Mouse (Mus musculus): Measurements from ENCODE around the gene Fgfr2.

Gene Fgfr2

DNA sequence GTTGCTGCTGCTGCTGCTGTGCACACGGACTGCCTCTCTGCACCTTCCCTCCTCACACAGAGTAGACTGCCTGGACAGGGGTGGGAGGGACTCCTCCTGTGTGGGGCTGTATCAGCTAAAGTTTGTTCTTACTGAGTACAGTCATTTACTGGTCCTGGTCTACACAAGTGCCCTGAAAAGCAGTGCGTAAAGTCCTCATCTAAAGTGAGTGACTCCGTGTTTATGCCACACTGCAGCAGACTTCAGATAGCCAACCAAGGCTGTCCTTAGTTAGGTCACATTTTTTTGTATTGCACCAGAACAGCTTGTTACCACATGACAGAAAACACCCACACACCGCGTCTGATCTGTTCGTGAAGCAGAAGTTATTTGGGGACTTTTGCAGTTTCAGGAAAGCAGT, 2230.2 kb downstream of the Fgfr2 start:
- DNase-seq (ENCODE audit: low read depth): no peak

DNA sequence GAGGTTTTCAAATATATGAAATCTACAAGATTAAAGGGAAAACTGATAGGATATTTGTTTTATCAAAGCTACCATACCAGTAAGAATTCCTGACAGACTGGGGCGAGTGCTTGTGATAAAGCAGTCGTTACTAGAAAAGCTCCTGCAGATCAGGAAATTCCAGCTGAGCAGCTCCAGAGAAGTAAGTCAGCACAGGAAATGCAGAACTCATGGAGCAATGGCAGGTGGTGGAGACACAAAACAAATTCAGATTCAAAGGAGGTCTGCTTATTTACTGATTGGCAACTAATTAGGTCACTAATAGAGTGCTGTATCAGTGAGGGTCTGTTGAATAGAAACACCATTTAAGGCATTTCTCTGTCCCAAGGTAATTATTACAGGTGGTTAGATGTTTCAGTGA, 2232.3 kb downstream of the Fgfr2 start:
- DNase-seq (ENCODE audit: low read depth): no peak

DNA sequence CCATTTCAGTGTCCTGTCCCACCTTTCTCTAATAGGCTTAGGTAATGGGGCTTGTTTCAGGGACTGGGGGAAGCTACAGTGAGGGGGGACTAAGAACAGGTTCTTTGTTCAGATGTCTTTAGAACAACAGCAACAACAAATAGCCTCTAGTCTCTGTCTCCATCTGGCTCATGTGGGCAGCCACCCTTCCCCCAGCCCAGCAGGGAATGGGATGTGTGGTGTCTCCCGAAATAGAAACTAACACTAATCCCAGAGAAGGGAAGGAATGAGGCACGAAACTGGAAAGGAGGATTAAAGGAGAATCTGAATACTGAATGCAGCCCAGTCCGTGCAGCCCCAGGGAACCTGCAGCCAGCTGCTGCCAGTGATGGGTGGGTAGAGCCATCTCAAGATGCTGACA, 2235.2 kb downstream of the Fgfr2 start:
- no peak for DNase-seq (ENCODE audit: low read depth)

DNA sequence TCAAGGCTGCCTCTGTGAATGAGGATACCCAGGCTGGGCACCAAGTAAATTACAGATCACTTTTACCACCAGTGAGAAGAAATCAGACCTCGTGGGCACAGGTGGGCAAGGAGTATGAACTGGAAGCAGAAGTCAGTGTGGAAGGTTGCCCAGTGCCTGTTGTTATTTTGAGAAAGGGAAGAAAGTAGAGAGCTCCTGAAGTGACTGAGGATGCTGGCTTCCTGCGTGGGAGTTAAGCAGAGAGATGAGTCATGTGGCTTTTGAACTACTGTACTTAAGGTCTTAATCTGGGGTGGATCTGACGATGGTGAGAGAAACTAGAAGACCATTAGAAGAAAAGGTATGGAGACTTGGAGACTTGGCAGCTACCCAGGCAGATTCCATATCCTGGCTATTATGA, 2236.9 kb downstream of the Fgfr2 start:
- no peak for DNase-seq (ENCODE audit: low read depth)

- no peak for DNase-seq (ENCODE audit: low read depth)
These were observed 2239.0 kb downstream of the Fgfr2 start for GRCm38 (mm10) chr7:130884161-130884560.

- DNase-seq (ENCODE audit: low read depth): peak; percentile 16
These were observed 2255.9 kb downstream of the Fgfr2 start for GRCm38 (mm10) chr7:130867256-130867655.

DNA sequence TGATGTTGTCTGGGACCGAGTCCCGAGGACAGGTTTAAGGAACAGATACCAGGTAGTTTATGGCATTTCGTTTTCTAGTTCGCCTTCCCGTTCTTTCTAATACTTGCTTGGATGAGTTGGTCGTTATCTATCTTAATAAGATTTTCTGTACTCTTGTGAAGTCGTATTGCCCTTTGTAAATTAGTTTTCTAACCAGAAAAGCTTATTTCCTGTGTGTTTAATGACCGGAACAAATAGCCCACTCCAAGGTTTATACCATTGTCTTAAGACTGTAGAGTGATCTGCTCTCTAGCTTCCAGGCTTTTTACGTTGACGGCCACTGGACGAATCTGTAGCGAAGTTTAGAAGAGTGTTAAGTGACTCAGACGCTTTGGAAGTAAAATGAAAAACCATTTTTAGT, 2256.5 kb downstream of the Fgfr2 start:
- peak; percentile 47 for DNase-seq (ENCODE audit: low read depth)

GRCm38 (mm10) chr7:130865613-130866591, 2257.2 kb downstream of the Fgfr2 start, which contains the start of gene Plekha1:
TSS of gene Plekha1 (plus strand) at chr7:130865756.
- DNase-seq (ENCODE audit: low read depth): peak; percentile 98

- no peak for DNase-seq (ENCODE audit: low read depth)
These were observed 2258.4 kb downstream of the Fgfr2 start for GRCm38 (mm10) chr7:130864711-130865110.

- DNase-seq (ENCODE audit: low read depth): peak; percentile 34
These were observed 2260.6 kb downstream of the Fgfr2 start for GRCm38 (mm10) chr7:130862501-130862900.

DNA sequence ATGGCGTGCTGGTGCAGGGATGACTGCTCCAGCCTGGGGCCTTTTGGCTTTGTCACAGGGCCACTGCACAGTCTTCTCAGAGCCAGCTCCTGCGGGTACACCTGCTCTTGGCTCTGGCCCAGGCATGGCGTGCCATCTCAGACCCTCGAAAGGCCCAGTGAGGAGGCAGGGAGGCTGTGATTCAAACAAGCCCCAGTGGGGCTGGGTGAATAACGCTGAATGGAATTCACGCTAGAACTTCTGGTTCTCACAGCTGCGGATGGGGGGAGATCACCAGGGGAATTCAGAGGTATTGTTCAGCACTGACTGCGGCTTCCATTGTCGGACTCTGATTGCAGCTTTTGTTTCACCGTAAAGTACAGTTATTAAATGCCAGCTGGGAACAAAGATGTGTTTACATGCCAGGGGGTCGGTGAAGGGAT, 2262.4 kb downstream of the Fgfr2 start:
- DNase-seq (ENCODE audit: low read depth): peak; percentile 64

- DNase-seq (ENCODE audit: low read depth): no peak
These were observed 2263.2 kb downstream of the Fgfr2 start for GRCm38 (mm10) chr7:130859926-130860325.

DNA sequence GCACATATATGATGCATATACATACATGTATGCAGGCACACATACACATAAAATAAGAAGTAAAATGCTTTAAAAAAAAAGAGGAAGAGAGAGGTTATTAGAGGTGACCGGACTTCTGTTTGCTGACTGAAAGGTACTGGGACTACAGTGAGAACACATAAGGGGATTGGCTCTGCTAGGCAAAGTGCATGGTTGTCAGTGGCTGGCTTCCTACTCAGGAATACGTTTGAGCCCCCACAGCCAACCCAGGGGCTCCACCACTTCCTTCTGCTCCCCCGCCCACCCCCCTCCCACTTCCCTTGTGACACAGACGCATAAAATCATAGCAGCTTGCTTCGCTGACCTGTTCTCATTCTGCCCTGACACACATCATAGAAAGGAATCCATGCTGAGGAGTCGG, 2265.2 kb downstream of the Fgfr2 start:
- no peak for DNase-seq (ENCODE audit: low read depth)

GRCm38 (mm10) chr7:130855681-130856080, 2267.5 kb downstream of the Fgfr2 start:
- peak; percentile 45 for DNase-seq (ENCODE audit: low read depth)

DNA sequence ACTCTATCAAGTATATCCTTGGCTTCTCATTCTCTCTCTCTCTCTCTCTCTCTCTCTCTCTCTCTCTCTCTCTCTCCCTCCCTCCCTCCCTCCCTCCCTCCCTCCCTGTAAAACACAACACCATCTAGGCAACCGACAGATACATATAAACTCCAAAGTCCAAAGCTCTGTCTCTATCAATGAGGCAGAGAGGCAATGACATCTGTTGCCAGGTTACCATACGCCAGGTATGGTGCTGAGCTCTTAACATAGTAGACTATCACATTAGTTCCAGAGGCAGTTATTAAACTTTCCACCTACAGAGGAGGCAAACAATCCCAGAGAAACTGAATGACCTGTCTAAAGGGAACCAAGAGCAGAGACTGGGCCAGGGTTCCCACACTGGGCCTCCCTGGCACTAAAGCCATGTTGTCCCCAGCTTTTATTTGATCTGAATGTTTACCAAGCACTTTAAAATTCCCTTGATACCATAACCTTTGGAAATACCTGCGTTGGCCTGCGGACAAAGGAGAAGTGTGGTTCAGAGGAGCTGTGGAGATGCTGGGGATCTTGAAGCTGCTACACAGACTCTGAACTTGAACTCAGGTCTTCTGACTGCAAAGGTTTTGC, 2268.4 kb downstream of the Fgfr2 start:
- no peak for DNase-seq (ENCODE audit: low read depth)

DNA sequence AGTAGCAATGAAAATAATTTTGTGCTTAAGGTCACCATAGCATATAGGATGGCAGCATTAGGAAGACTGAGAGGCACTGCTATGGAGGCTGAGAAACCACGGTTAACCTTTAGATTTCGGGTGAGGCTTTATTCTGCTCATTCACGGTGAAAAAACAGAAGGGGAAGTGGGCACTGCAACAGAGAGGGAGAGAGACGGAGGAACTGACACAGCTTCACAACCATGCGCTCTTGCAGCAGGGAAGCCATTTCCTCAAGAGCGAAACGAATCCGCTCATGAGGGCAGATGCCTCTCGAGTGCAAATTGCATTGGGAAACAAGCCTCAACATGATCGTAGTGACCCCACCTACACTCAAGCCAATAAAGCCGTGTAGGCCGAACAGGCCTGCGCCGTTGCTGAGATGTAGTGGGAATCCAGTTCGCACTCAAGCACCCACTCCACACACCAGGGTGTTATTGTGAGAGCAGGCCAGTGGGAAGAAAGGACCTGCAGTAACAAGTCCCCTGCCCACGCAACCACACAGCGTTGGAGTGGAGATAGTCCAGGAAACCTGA, 2275.9 kb downstream of the Fgfr2 start:
- no peak for DNase-seq (ENCODE audit: low read depth)

DNA sequence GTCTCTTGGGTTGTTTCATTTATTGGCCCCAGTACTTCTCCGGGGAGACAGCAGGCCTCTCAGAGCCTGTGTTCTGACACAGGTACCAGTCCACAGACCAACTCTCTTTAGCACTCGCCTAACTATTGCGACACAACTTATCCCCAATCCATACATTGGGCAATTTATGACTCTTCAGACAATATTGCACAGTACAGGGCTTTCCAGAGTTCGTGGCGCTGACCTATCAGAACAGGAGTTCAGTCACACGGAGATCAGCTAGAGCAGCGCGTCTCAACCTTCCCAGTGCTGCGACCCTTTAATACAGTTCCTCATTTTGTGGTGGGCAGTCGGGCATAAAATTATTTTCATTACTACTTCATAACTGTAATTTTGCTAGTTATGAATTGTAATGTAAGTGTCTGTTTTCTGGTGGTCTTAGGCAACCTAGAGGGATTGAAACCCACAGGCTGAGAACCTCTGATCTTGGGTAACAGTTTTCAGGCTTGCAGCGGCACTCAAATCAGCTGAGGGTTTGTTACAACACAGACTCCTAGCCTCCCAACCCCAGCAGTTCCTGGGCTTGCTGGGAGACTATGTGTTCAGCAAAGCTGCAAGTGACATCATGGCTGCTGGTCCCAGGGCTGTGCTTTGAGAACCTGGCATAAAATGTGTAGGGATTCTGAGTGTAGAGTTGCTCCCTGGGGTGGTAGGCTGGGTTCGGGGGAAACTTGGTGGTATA, 2283.6 kb downstream of the Fgfr2 start:
- no peak for DNase-seq (ENCODE audit: low read depth)

DNA sequence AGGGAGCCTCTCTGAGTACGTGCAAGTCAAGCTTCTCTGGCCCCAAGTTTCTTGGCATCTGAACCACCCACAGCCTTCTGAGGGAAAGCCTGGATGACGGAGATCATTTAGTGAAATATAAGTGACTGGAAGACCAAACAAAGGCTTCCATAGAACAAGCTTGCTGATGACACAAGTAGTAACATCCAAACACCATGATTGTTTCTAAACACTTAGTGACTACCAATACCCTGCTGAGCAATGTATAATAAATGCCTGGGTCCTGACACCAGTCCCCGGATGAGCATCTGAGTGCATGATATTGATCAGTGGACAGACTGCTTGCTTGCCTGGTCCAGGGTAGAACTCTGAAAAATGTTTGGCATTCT, 2284.5 kb downstream of the Fgfr2 start:
- DNase-seq (ENCODE audit: low read depth): no peak

DNA sequence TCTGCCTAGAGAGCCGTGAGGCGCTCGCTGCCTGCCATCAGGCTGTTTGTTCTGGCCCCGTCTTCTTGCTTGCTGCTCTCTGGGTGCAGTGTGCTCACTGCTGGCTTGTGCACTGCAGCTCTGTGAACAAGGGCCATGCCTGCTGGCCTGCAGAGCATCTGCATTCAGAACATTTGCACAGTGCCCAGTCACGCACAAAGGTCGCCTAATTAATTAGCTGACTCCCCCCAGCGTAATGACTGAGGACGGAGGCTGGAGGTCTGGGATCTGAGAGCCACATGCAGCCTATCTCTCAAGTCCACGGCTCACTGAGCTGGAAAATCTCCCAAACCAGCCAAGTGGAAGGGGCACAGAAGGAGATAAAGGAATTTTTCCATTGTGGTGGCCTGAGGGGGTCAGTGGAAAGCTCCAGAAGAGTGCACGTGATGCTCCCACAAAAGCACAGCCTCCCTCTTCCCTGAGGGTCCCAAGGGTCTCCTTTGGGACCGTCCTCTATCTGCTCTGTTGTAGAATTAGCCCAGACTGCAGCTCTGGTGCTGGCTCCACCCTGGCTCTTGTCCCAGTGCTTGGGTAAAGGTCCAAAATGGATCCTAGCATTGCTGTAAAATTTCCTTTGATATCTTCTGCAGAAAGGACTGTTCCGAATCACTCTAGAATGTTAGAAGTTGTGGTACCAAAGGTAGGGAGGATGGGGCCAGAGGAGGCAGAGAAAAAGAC, 2285.1 kb downstream of the Fgfr2 start:
- DNase-seq (ENCODE audit: low read depth): no peak

DNA sequence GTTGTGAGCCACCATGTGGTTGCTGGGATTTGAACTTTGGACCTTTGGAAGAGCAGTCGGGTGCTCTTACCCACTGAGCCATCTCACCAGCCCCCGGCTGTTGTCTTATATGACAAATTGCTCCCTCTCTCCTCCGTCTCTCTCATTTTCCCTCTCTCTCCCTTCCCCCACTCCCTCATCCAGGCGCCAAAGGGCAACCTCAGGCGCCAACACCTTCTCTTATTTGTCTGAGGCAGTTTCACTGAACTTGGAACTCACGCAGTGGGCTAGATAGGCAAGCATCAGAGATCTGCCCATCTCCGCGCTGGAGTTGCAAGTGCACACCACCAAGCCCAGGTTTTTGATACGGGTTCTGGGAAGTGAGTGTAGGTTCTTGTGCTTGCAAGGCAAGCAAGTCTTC, 2287.1 kb downstream of the Fgfr2 start:
- no peak for DNase-seq (ENCODE audit: low read depth)

DNA sequence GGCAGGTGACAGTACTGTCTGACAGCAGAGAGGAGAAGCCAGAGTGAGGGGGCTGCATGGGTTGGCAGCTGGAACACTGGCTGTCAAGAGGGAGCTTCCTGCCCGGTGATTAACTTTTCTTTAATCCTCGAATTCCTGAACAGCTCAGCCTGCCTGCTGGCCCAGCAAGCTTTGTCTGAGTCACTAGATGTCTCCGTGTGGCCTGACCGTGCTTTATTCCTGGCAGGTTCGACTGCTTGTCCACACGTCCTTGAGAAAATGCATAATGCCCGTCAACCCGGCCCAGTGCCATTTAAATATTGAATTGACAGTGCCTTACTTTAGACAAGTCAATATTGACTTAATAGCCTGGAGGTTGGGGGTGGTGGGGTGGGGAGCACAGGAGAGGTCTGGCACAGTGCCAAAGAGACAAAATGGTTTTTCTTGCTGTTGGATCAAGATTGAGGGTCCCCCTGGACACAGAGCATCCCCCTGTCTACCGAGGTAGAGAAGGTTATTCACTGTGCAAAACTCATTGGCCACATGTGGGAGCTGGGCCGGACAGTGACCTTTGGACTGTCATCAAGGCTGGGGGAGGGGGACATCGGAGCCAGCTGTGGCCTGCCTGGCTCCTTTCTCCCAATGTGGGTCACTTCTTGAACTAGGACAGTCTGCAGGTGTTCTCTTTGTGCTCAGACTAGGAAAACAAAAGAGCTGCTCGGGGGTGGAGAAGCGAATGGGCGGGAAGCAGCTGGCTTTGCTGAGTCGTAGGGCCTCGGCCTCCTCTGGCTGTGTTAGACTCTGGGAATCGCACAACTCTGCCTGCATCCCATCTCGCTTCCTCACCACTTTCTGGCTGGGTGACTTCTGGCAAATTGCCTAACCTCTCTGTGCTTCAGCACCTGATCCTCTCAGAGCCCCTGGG, 2287.9 kb downstream of the Fgfr2 start:
- DNase-seq (ENCODE audit: low read depth): peak; percentile 80

All from NIH3T3 (cell line).